Mouse (Mus musculus) gastrocnemius, postnatal 10 days (tissue): Measurements from ENCODE around the gene Zfp654. TPM values are rescaled to one million over a fixed set of nuclear protein-coding genes. Genes with fewer than 3 reads are reported as not detected.

Source experiments
- DNase-seq: peaks from one replicate; pipeline ENCODE4 v3.0.0; 2021; ENCODE audit warnings: mixed read lengths
- total RNA-seq, 2 experiments: library from RNA; stranded (reverse); gene quantifications; 2 replicates each; pipeline ENCODE4 v1.2.3; 2021

The Zfp654 gene
- total RNA-seq, 2 experiments from 2014 or later, result 7.5 to 8.1 TPM

DNA sequence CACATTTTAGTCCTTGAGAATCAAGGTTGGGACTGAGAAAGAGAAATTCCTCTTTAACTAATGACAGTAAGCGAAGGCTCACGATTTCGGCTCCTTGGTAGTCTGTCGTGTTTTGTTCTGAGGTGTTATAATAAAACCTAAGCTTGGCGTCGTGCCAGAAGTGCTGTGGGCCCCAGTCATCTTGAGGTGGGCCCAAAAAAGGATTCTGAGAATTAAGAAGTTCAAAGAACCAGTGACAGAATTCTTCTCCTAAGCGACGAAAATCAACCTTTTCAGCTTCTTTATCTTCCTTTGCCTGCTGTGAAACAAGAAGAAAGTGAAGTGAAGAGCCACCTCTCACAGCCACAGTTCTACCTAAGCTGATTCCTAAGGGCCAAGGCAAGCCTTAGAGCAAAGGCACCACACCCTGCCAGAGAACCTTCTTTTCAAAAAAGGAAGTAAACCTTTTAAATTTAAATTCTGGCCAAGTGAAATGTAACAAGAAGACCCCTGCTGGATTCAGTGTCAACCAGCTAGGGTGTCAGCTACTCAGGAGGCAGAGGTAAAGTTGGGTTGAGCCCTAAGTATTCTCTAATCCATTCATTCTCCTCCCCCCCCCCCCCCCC, 84.7 kb downstream of the Zfp654 start:
- DNase-seq, result no peak

DNA sequence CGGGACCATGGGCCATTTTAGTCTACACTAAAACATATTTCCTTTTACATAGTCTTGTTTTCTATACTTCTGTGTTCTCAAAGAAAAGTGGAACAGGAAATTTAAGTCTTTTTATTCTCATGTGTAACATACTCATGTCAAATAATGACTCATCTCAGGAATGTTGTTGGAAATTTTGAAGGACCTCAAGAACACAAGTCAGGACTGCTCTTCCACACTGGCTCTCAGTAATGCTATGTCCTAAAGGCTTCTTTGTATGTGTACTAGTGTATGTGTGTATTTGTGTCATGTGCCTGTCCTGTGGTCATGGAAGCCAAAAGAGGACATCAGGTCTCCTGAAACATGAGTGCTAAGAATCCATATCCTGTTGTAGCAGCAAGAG, 92.2 kb downstream of the Zfp654 start:
- DNase-seq, result no peak

DNA sequence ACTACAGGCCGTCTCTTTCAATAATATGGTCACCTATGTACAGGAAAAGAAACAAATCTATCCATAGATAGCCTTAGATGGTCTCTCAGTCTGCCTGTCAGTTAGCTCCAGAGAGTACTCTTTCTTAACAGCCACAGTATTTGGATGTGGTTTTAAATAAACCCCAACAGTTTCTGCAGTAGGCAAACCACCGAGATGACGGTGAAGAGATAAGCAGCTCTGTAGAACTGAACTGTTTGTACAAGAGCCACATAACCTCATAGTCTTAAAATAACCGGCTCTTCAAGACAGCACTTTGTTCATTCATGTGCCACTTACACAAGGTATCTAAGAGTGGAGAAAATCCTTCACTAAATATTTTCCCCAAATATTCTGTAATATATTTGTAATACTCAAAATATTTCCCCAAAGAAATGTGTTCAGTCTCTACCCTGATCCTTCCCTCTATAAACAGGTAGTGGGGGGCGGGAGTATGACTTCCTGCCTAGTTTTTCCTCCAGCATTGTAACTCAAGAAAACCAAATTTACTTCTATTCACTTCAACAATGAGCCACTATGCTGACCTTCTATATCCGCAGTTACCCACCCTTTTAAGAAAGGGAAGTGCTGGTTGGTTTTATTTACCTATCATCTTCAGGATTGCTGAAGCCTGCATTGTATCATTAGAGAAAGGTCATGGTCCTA, 92.7 kb downstream of the Zfp654 start:
- DNase-seq, result no peak

DNA sequence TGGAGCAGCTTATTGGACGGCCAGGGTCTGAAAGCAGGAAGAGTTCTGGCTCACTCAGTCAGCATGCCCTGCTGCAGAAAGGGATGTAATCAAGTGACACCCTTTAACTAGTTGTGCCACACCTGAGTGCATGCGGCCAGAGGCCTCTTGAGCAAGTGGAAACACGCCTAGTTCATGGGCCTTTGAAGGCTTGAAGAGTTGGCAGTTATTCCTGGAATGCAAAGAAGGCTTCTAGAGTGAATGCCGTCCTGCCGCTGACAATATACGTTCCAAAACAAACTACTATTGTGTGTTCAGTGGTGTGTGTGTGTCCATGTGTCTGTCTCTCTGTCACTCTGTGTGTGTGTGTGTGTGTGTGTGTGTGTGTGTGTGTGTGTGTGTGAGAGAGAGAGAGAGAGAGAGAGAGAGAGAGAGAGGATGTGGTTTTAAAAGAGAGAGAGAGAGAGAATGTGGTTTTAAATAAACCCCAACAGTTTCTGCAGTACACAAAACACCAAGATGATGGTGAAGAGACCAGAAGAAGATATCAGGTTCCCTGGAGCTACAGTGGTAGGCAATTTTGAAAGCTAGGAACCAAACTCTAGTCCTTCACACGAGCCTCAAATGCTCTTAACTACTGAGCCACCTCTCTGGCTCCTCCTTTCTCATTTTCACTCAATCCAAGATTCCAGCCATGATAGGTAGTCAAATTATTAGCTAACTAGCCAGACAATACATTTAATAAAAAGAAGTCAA, 93.6 kb downstream of the Zfp654 start:
- no peak for DNase-seq

DNA sequence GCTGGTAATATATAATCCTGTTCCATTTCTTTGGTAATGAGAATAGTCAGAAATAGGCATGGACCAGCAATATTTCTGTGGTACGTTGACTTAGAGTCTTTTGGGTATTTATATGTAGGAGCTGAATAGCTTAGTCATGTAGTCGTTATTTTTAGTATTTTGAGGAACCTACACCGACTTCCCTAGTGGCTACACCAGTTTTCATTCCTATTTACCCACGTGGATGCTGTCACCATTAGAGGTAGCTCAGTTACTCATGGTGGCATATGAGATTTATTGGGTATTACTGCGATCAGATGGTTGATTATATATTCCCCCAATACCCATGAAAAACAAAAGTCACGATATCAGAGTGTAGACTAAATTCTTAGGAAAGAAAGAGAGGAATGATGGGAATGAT, 95.1 kb downstream of the Zfp654 start:
- no peak for DNase-seq

DNA sequence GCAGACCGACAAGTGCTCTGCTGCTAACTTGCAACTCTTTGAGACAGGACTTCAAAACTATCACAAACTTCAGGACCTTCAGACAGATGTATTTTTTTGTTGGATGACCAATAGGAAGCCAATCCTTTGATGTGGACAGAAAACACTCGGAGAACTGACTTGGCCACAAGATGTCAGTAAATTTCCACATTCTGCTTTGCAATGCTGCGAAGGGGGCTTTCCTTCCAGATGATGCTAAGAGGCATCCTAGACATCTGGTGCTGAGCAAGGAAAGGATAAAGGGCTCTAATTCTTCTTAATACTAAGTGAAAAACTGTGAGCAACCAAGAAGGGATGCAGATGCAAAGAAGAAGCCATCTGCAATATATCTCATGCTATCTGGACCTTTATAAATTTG, 96.7 kb downstream of the Zfp654 start:
- no peak for DNase-seq

DNA sequence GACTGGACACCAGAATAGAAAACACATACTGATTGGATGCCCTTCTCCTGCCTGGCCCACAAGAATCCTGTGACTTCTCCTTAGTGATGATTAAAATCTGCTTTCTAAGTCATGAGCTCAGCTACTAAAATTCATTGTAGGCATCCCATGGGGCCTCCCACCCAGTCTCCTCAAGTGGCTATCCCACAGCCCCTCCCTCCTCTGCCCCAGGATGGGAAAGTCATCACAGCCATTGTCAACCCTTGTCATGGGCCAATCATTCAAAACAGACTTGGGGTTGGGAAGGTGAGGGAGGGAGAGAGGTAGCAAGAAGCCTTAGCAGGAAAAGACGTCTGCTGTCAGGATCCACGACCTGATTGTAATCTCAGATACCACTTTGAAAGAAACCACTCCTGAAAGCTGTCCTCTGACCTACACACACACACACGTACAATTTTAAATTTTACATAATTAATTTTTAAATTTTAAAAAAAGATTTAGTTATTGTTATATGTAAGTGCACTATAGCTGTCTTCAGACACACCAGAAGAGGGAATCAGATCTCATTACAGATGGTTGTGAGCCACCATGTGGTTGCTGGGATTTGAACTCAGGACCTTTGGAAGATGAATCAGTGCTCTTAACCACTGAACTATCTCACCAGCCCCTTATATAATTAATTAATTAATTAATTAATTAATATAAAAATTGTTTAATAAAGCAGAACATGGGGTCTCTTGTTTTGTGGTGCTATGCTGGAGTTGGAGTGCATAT, 97.3 kb downstream of the Zfp654 start:
- no peak for DNase-seq

DNA sequence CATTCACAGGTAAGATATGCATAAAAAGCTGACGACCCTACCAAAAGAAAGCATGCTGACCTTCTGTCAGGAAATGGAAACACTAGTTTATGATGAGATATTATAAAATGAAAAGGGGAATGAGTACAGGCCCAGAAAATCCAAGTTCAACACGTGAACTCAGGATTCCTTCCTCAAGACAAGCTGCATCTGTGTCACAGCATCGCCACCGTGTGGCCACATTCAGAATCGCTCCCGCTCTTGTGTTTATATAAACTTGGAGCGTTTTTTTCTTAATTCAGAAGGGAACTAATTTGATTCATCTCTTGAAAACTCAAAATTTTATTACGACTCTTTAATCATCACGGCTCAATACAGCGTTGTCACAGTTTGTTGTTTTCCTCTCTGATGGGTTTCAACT, 103.2 kb downstream of the Zfp654 start:
- DNase-seq, result peak; percentile 74

DNA sequence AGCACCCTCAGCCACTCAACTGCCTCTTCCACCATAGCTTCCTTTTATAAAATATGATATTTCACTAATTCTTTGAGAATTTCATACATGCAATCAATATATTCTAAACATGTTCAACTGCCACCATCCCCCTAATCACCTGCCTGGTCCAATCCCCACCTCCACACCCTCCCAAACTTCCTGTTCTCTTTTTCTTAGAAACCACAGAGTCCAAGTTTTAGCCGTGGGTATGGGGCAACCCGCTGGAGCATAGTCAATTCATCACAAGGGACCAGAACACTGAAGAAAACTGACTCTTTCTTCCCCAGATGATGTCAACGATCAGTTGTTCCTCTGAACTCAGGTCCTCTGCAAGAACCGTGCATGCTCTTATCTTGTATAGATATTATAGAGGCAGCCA, 106.4 kb downstream of the Zfp654 start:
- DNase-seq, result no peak

DNA sequence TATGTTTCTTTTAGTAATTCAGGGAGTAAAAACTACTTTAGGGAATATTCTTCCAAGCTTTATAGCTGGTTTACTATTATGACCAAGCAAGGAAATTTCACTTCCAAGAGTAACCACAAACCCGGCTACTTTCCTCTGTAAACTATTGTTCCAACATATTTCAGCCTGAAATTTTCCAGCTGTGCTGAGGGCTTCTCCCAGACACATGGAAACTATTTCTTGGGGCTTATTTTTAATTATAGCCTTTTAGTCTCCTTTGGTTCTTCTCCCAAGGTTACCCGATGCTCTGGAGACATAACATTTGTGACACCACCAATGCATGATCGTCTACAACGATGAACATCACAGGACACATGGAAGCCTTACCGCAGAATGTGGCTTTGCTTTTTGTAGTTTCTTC, 114.2 kb downstream of the Zfp654 start:
- no peak for DNase-seq

Other genes starting within 250 kb of the Zfp654 start
- gene Csnka2ip, start 249.2 kb downstream of the Zfp654 start, total RNA-seq, result not detected
- gene 4930453N24Rik, start 80.5 kb downstream of the Zfp654 start, total RNA-seq, result 10 to 100 TPM; 22.9 to 25.5 TPM
- gene Cggbp1, start 344 bp upstream of the Zfp654 start, total RNA-seq, result 10 to 100 TPM; 40.8 to 45.4 TPM